Comparison of ENCODE assay signal across 21 mouse cellular contexts in genomic region chr7:51791561-51791863, GRCm38 (mm10).
DNase-seq lines count a peak whose midpoint lies in the region; ATAC-seq lines count a peak whose summit lies in the region.
"Had no signal": no experiment of that assay in that cellular context is flagged by ENCODE, and none has a peak within 500 bp of the region (broad histone marks: within the 10 kb centered on the region; RNA-seq: fewer than 3 reads in every experiment).

No protein-coding gene starts in this region.

- no peak overlapping the region for H3K4me3 ChIP-seq in hindbrain, embryonic 11.5 days (ENCODE audit: low read depth, low read length)
- no peak overlapping the region for H3K4me3 ChIP-seq in hindbrain, embryonic 10.5 days
- H3K4me3 ChIP-seq in hindbrain, embryonic 14.5 days (replicated peaks; ENCODE audit: low read length), result peak overlapping the region; percentile 11; the same call in 1 of the 2 replicates
- H3K4me3 ChIP-seq in midbrain, embryonic 13.5 days (replicated peaks), result no peak overlapping the region
- H3K4me3 ChIP-seq in neural tube, embryonic 15.5 days (replicated peaks), result no peak overlapping the region
- H3K4me3 ChIP-seq: embryonic facial prominence, embryonic 15.5 days; megakaryocyte, embryonic 14.5 days; myocyte had no signal

- H3K4me1 ChIP-seq in hindbrain, embryonic 11.5 days (replicated peaks; ENCODE audit: control insufficient read depth, insufficient read depth, low read length), result no peaks in the 10 kb centered on the region
- no peaks in the 10 kb centered on the region for H3K4me1 ChIP-seq in hindbrain, embryonic 10.5 days (replicated peaks)
- peaks cover 14% of the 10 kb centered on the region for H3K4me1 ChIP-seq in hindbrain, embryonic 14.5 days (replicated peaks; ENCODE audit: control insufficient read depth, insufficient read depth, low read length)
- peaks cover 17% of the 10 kb centered on the region for H3K4me1 ChIP-seq in midbrain, embryonic 13.5 days (replicated peaks)
- H3K4me1 ChIP-seq in neural tube, embryonic 15.5 days, result peaks cover 3% of the 10 kb centered on the region
- H3K4me1 ChIP-seq: embryonic facial prominence, embryonic 15.5 days; megakaryocyte, embryonic 14.5 days had no signal

- DNase-seq in hindbrain, embryonic 11.5 days (ENCODE audit: low spot score), result no peak
- no peak for DNase-seq in hindbrain, embryonic 10.5 days (ENCODE audit: low spot score)
- no peak for DNase-seq in hindbrain, embryonic 14.5 days (ENCODE audit: low spot score)
- DNase-seq in kidney, postnatal 4 days, result no peak
- no peak for DNase-seq in cerebellum, adult 18-20 months
- DNase-seq in left cerebral cortex, postnatal 4 days, result no peak
- DNase-seq: adrenal gland, postnatal 14 days; cerebellum, adult 11 months; cerebellum, postnatal 25 days; gastrocnemius, postnatal 36 days; kidney, adult 11 months; kidney, postnatal 10 days; lung, adult 18-20 months; lung, postnatal 14 days; thymus, postnatal 25 days had no signal

- no peaks in the 10 kb centered on the region for H3K9me3 ChIP-seq in hindbrain, embryonic 11.5 days (ENCODE audit: control insufficient read depth, low read length)
- H3K9me3 ChIP-seq in hindbrain, embryonic 10.5 days, result no peaks in the 10 kb centered on the region
- H3K9me3 ChIP-seq in hindbrain, embryonic 14.5 days (ENCODE audit: control insufficient read depth, low read length), result no peaks in the 10 kb centered on the region
- no peaks in the 10 kb centered on the region for H3K9me3 ChIP-seq in midbrain, embryonic 13.5 days
- H3K9me3 ChIP-seq in neural tube, embryonic 15.5 days (replicated peaks), result no peaks in the 10 kb centered on the region
- H3K9me3 ChIP-seq: embryonic facial prominence, embryonic 15.5 days; megakaryocyte, embryonic 14.5 days had no signal

- WGBS in hindbrain, embryonic 11.5 days, result 68% methylated on average over 3 of the region's 3 CpGs
- 89% methylated on average over 3 of the region's 3 CpGs for WGBS in hindbrain, embryonic 10.5 days
- 30% methylated on average over 3 of the region's 3 CpGs for WGBS in hindbrain, embryonic 14.5 days
- WGBS in midbrain, embryonic 13.5 days, result 48% methylated on average over 3 of the region's 3 CpGs
- WGBS in neural tube, embryonic 15.5 days, result 40% methylated on average over 3 of the region's 3 CpGs

- no peak overlapping the region for H3K9ac ChIP-seq in hindbrain, embryonic 11.5 days (ENCODE audit: low read depth, low read length)
- peak overlapping the region; percentile 29 for H3K9ac ChIP-seq in hindbrain, embryonic 14.5 days
- H3K9ac ChIP-seq in midbrain, embryonic 13.5 days (replicated peaks), result peak overlapping the region; percentile 46; the same call in 1 of the 2 replicates
- peak overlapping the region; percentile 18; the same call in 1 of the 2 replicates for H3K9ac ChIP-seq in neural tube, embryonic 15.5 days (replicated peaks)
- H3K9ac ChIP-seq: embryonic facial prominence, embryonic 15.5 days had no signal

- H3K27ac ChIP-seq in hindbrain, embryonic 11.5 days (ENCODE audit: low read depth, low read length), result peak overlapping the region; percentile 58
- no peak overlapping the region for H3K27ac ChIP-seq in hindbrain, embryonic 10.5 days
- peak overlapping the region; percentile 91 for H3K27ac ChIP-seq in hindbrain, embryonic 14.5 days
- H3K27ac ChIP-seq in midbrain, embryonic 13.5 days, result peak overlapping the region; percentile 85
- H3K27ac ChIP-seq in neural tube, embryonic 15.5 days (replicated peaks), result peak overlapping the region; percentile 69
- H3K27ac ChIP-seq: embryonic facial prominence, embryonic 15.5 days had no signal

- intact Hi-C loops in left cerebral cortex, postnatal 4 days (cut with DNase I), result no loop called here

- H3K36me3 ChIP-seq in hindbrain, embryonic 11.5 days (ENCODE audit: control insufficient read depth, insufficient read depth, low read length), result no peaks in the 10 kb centered on the region
- H3K36me3 ChIP-seq in hindbrain, embryonic 10.5 days, result no peaks in the 10 kb centered on the region
- no peaks in the 10 kb centered on the region for H3K36me3 ChIP-seq in hindbrain, embryonic 14.5 days (replicated peaks; ENCODE audit: control insufficient read depth, insufficient read depth)
- no peaks in the 10 kb centered on the region for H3K36me3 ChIP-seq in midbrain, embryonic 13.5 days
- H3K36me3 ChIP-seq in neural tube, embryonic 15.5 days, result no peaks in the 10 kb centered on the region
- H3K36me3 ChIP-seq: embryonic facial prominence, embryonic 15.5 days had no signal

- no peaks in the 10 kb centered on the region for H3K27me3 ChIP-seq in hindbrain, embryonic 11.5 days (ENCODE audit: control insufficient read depth, insufficient read depth, low read length)
- H3K27me3 ChIP-seq in hindbrain, embryonic 10.5 days (ENCODE audit: insufficient read depth, poor library complexity, severe bottlenecking), result no peaks in the 10 kb centered on the region
- H3K27me3 ChIP-seq in hindbrain, embryonic 14.5 days (ENCODE audit: control insufficient read depth, insufficient read depth, low read length), result no peaks in the 10 kb centered on the region
- H3K27me3 ChIP-seq in midbrain, embryonic 13.5 days, result no peaks in the 10 kb centered on the region
- H3K27me3 ChIP-seq in neural tube, embryonic 15.5 days (replicated peaks), result no peaks in the 10 kb centered on the region
- H3K27me3 ChIP-seq: embryonic facial prominence, embryonic 15.5 days; megakaryocyte, embryonic 14.5 days had no signal

- 0 out of 2 replicates have a peak, but pooled peaks have one; percentile 43 for ATAC-seq in hindbrain, embryonic 11.5 days (ENCODE audit: low FRiP score)
- ATAC-seq in hindbrain, embryonic 14.5 days (ENCODE audit: low FRiP score), result peak; percentile 29; the same call in 1 of the 2 replicates
- peak; percentile 21; the same call in 1 of the 2 replicates for ATAC-seq in midbrain, embryonic 13.5 days
- peak; percentile 21; the same call in 1 of the 2 replicates for ATAC-seq in neural tube, embryonic 15.5 days (ENCODE audit: low FRiP score)

- no peak overlapping the region for H3K4me2 ChIP-seq in hindbrain, embryonic 11.5 days (replicated peaks; ENCODE audit: low read depth, low read length)
- peak overlapping the region; percentile 43 for H3K4me2 ChIP-seq in hindbrain, embryonic 14.5 days (replicated peaks)
- peak overlapping the region; percentile 36 for H3K4me2 ChIP-seq in midbrain, embryonic 13.5 days (replicated peaks)
- peak overlapping the region; percentile 37 for H3K4me2 ChIP-seq in neural tube, embryonic 15.5 days
- H3K4me2 ChIP-seq: embryonic facial prominence, embryonic 15.5 days; liver, embryonic 11.5 days had no signal
